Mouse (Mus musculus) liver, postnatal 0 days (tissue): ENCODE data around the gene Dmbx1.

Source experiments
- CTCF ChIP-seq: sonication (generic); IDR thresholded peaks from 2 replicates; pipeline ENCODE4 v1.5.1; 2016; ENCODE audit warnings: antibody characterized with exemption, low read depth
- EP300 ChIP-seq: IDR thresholded peaks from 2 replicates; pipeline ENCODE4 v1.6.1; 2016; ENCODE audit warnings: antibody characterized with exemption, low read depth, mild to moderate bottlenecking

DNA sequence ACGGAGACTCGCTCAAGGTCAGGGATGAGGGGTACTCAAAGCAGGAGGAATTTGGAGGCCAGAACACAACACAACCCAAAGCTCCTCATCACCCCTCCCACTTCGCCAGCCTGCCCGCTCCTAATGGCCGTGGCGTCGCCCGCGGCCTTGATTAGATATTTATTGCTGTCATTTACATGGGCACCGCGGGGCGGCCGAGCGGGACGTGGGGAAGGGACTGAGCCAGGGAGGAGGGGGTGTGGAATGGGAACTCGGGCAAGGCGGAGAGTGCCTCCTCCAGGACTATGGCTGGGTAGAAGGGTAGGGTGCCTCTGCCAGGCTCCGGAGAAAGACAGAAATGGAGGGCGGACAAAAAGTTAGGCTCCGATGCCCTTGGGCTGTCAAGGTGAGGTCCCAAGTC is 3.1 kb downstream of the Dmbx1 start:
- TF ChIP-seq CTCF (no peak), EP300 (no peak)
